Mouse (Mus musculus): ENCODE measurements at regions not wholly inside any gene's neighbourhood (a gene's known extent, or its start where the extent isn't known, plus 50 kb on each side); places are given as distances from the start of the nearest gene placed in this dataset.

DNA sequence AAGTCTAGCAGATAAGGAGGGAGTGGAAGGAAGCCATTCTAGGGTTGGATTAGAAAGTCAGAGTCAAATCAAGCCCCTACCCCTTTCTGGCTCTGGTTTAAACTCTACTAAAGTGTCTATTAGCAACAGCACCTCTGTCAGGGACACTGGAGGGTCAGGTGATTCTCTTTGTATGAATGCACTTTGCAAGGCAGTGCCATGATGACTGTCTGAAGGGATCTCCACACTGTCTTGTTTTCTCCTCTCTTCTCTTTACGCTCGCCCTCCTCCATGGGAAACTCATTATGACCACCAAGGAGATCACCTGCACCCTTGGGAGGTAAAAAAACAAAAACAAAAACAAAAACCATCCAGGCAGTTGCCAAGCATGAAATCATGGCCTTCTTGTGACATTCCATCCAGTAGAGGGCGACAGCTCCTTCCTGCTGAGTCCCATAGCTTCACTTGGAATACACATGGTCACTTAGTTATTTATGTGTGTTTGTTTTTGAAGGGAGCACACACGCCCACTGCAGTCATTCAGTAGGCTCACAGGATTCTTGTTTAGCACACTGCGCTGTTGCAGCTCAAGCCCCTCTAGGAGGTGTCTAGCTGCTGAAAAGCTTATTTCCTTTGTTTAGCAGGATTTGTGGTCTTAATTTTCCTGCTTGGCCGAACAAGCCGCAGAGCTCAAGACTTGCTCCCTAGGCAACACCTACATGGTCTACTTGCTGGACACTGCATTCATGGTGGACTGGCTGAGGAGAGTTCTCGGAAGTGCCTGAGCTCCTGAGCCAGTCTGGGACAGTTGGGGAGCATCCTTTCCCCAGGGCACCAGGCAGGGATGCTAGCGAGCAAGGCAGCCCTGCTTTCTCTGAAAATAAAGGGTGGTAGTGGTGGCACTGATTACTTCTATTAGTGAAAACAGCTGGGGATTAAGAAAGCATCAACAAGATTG lies 195.2 kb upstream of the Bmper start:
- no peak for DNase-seq

- DNase-seq: no peak
Measured at GRCm38 (mm10) chr9:23029421-23029820, 193.5 kb upstream of the Bmper start.

- DNase-seq: no peak
Measured at GRCm38 (mm10) chr9:23030138-23030537, 192.7 kb upstream of the Bmper start.

- DNase-seq: no peak
Measured at GRCm38 (mm10) chr9:23030546-23030945, 192.3 kb upstream of the Bmper start.

DNA sequence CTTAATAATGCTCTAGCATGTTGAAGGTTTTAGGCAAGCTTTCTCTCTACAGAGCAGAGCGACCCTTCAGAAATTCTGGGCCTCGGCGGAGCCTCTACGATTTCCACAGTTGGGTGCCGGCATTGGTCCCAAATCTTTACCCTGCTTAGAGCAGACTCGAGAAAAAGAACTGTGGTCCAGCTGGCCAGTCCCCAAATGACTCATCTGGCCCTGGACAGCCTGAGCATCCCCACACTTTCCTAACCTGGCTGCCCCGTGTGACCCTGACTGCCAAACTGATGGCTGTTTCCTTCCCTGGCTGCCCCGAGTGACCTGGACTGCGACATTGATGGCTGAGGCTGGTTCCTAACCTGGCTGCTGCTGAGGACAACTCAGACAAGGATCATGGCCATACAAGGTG lies 191.0 kb upstream of the Bmper start:
- no peak for DNase-seq

- no peak for DNase-seq
Measured at GRCm38 (mm10) chr9:23035306-23035705, 187.6 kb upstream of the Bmper start.

- no peak for DNase-seq
Measured at GRCm38 (mm10) chr9:23035901-23036610, 186.8 kb upstream of the Bmper start.

DNA sequence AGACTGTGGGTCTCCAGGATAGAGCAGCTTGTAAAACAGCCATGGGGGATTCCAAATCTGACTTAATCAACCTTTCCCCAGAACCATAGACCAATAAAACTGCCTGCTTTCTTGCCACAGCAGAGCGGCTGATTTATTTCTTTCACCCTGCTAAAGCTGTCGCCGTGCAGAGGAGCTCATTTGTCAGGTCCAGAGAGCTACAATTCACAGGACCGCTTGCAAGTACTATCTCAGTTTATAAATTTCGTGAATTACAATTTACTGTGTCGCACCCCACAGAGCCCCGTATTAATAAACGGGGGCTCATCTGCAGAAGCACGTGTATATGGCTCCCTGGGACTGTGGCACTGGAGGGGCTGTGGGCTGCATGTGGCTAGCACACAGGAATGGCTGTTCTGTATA lies 185.4 kb upstream of the Bmper start:
- no peak for DNase-seq

DNA sequence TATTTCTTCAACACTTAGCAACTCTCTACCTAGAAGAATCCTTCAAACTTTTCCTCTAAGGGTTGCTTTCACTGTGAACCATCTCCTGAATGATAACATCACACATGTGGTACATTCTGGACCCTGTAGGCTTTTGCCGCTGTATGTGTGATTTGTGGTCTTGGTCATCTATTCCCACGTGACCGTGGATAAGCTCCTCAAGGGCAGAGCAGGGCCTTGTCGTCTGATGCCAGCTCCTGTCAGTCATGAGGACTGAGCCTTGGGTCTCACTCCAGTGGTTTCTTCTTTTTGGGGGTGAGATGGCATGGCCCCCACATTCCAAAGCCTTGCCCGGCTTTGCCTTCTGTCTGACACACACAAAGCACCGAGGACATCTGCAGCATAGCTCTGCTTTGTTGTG lies 183.3 kb upstream of the Bmper start:
- DNase-seq: no peak

- no peak for DNase-seq
Measured at GRCm38 (mm10) chr9:23041025-23041424, 181.9 kb upstream of the Bmper start.

DNA sequence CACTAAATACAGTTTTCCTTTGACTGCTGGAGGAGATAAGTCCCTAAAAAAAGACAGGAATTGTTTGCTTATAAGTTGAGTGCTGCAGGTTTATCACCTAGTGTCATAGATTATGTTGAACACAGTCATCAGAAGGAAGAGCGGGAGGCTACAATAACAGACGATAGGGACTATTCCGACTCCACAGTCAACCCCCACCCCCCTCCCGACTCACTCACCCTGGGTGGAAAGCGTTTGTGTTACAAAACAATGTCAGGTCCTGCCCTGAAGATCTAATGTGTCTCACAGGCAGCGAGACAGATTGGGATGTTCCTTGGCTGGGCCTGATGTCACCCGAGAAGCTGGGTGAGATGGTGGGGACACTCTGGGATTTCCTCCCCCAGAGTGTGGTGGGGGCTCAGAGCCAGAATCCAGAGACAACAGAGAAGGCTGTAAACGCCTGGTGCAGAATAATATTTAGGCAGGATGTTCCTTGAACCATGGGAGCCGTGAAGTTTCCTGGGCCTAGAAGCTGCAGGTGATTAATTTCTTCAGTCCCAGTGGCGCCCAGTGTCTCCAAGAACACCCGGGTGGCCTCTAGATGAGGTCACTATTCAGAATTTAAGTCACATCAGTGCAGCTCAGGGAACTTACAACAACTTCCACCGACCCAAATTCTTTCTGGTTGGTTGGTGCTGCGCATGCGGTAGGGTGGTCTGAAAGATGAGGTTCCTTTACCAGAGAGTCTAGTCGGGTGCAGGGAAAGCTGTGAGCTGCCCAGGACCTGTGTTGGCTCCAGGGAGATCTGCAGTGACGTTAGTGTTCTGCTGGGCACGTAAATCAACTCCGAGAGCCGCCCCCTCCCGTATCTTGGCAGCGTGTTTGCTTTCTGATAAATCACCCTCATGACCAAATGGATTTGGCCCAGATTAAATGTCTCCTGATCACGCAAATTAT lies 181.1 kb upstream of the Bmper start:
- no peak for DNase-seq

DNA sequence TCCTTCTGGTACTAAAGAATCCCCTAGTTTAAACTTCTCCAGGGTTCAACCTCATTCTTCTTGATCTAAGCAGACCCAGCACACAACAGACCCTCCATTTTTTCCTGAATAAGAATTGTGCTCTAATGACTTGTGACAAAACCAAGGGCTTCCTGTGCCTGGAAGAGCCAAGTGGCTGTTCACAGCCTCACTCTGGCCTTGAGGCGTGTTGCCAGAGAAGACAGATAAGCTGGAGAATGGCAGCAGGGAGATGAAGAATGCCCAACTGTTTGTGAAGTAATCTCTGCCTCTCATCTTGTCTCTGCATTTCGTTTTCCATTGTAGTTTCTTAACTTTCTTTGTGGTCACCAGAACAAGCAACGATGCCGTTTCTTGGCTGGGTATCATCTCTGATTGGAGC lies 179.9 kb upstream of the Bmper start:
- no peak for DNase-seq

DNA sequence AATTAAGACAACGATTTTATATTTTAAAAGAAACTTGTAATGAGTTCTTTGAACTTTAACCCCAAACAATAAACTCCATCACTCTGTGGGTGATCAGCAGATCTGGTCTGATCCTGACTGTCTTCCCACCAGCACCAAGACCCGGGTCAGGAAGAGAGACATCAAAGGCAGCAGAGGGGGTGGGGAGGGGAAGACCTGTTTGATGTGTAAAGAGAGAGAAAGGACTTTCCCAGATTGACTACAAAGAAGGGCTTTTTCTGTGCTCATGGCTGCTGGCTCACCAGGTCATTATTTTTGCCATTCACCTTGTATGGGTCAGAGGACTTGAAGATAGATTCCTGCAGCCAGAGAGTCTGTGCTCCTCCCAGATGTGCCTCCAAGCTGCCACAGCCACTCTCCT lies 177.4 kb upstream of the Bmper start:
- no peak for DNase-seq

- DNase-seq: no peak
Measured at GRCm38 (mm10) chr9:23050751-23051150, 172.1 kb upstream of the Bmper start.

DNA sequence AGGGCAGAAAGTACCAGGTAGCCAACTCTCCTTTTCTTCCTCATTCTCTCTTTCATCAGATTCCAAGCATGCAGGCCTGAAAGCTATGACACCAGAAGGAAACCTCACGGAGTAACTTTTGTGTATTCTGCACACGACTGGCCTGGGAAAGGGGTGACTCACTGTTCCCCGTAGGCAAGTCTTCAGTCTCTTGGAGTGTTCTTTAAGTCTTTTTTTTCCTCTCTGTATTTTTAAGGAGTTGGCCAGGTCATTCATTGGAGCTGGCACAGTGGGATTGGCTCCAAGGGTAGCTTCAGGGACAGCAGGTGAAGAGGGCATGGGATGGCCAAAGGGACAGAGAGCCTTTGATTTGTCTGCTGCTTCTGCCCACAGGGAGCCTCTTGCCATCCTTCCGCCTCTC lies 163.3 kb upstream of the Bmper start:
- no peak for DNase-seq

DNA sequence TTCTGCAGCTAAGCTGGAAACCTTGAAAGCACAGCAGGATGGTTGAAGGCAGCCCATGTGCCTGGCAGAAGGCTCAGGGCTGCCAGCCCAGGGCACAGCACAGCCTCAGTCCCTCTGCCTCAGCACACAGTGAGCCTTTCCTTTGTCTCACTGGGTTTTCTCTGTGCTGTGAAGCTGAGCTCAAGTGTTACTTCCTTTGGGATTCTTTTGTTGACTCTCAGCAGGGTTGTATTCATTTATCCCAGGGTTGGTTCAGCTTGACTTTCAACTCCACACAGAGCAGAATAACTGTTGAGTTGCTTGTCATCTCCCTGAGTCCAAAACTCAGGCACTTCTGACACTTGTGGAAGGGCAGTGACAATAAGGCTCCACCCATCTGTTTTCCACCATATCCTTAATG lies 162.3 kb upstream of the Bmper start:
- no peak for DNase-seq

GRCm38 (mm10) chr9:23061179-23061929 lies 161.5 kb upstream of the Bmper start:
- no peak for DNase-seq

DNA sequence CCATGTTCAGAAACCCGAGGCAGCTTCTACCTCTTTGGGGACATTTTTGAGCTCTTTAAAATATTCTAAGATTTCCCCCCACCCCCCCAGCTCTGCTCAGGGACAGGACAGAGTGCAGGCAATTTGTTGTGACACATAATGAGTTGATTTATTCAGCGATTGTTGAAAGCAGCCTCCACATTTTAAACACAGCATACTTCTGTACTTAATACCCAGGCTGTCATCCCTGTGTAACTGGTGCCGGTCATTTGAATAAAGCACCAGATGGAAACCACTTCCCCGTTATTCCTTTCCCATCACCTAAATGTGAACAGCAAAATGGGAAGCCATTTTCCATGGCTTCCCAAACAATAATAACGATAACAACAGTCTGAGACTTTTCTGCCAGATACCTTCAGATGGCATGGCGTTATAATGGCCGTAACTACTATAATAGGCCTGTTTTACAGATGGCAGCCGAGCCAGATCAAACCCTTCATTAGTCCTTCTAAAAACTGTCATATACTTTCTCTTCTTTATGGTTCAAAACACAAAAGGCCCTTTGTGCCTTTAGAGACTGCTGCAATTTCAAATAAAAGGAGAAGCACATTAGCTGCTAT lies 160.7 kb upstream of the Bmper start:
- no peak for DNase-seq

GRCm38 (mm10) chr9:23062656-23063444 lies 160.0 kb upstream of the Bmper start:
- no peak for DNase-seq

DNA sequence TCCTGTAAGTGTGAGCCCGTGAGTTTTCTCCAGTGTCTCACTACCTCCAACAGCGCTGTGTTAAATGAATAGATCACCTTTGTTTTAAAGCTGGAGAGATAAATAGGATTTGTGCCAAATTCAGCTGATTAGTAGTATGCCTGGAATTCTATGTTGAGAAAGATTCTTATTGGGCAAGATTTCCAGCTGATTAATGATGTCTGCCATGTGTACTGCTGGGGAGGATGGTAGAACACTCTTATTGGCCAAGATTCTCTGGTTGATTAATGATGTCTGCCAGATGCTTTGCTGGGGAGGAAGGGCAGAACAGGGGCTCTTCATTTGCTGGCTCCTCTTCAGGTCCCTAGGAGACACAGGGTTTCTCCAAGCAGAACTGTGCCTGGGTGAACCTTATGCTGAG lies 158.9 kb upstream of the Bmper start:
- no peak for DNase-seq

DNA sequence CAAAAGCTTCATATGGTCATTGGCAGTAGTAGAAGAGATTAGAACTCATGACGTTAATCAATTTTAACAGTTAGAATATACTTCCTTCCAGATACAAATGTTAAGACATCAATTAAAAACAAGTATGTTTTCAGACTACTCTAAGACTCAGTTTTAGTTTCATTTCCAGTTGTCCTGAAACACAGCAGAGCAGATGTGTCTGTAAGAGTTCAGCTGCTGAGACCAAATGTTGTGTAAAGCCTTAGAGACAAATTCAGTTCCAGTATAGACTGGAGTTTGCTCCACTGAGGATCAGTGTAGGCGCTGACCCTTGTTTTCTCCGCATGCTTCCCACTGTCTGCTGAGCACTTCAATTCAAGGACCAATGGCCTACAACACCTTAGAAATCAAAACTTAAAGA lies 158.1 kb upstream of the Bmper start:
- DNase-seq: no peak
